Mouse (Mus musculus) small intestine, adult 2 months (tissue): ENCODE results near the gene Aff2.

ENCODE experiments used
- CTCF ChIP-seq: fragments of 200-500 bp; IDR thresholded peaks from 2 replicates; pipeline ENCODE4 v1.5.1; 2012; ENCODE audit warnings: low read depth, mild to moderate bottlenecking, control low read depth, inconsistent platforms, low read length, moderate library complexity, mixed read lengths; ENCODE audit not compliant: insufficient replicate concordance, insufficient read length; ENCODE audit errors: extremely low read depth
- POLR2A ChIP-seq: fragments of 200-500 bp; IDR thresholded peaks from 2 replicates; pipeline ENCODE4 v1.6.1; 2012; ENCODE audit warnings: low read depth, mild to moderate bottlenecking, control low read depth, inconsistent platforms, low read length, moderate library complexity

DNA sequence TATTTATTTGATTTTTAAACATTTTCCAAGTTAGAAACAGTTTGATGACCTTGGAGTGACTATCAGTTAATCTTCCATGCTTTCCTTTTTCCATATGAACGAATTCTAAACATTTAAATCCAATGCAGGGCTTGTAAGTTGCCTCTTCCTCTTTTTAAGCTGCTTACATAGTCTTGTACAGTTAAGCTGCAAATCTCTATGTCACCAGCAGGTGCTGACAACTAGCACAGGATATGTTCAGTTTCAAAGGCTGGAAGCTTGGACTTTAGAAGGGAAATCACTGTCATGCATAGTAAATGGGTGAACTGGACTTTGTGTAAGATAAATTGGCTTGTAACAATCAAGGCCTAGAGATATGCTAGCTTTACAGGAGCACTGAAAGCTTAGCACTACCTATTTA lies 29.6 kb downstream of the Aff2 start:
- TF ChIP-seq CTCF, result no peak
- TF ChIP-seq POLR2A, result no peak
